Mouse (Mus musculus): ENCODE measurements around the gene Stab1. TPM values are rescaled to one million over a fixed set of nuclear protein-coding genes. Genes with fewer than 3 reads are reported as not detected.

Stab1 gene
- total and polyA plus RNA-seq, 3 experiments = 0.44 TPM; not detected in 2

DNA sequence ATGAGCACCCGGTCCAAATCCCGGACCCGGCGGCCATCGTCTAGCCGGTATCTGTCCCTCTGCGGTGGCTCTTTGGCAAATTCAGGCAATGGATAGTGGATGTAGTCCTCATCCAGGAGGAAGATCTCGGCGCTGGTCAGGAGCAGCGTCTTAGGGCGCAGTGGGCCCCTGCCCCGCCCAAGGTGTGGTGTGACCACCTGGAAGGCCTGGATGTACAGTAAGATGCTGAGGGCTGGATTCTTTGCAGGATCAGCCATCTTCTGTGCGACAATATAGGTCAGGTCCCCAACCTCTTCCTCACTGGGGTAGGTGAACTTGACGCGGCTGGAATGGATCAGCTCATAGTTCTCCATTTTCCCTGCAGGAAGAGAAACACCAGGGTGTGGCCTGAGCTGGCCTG is 3.4 kb upstream of the Stab1 start:
- no peak for DNase-seq (ENCODE audit: low spot score)
- Histone ChIP-seq H3K4me1 (ENCODE audit: insufficient read depth, low read depth, low read length) (peaks cover 53% of the 10 kb centered on the region), H3K27me3 (ENCODE audit: insufficient read depth, low read length) (peaks cover 16% of the 10 kb centered on the region), H3K4me3 (ENCODE audit: low read depth, low read length) (no peak overlapping the region), H3K9me3 (replicated peaks) (no peaks in the 10 kb centered on the region), H3K36me3 (replicated peaks) (peaks cover 69% of the 10 kb centered on the region)
- TF ChIP-seq TAL1 (conservative IDR thresholded peaks at IDR 0.05; ENCODE audit: low read depth, low read length) = no peak
- TF ChIP-seq GATA1 (IDR thresholded peaks at IDR 0.05; ENCODE audit: borderline replicate concordance, low read length) = no peak
- no peak for TF ChIP-seq CTCF (IDR thresholded peaks at IDR 0.05; ENCODE audit: low read depth, low read length)
- TF ChIP-seq GATA2 (IDR thresholded peaks at IDR 0.05; ENCODE audit: borderline replicate concordance, low read depth, low read length) = no peak
- TF ChIP-seq POLR2AphosphoS5 (IDR thresholded peaks at IDR 0.05; ENCODE audit: insufficient replicate concordance, low read depth, low read length) = no peak
- no peak for ATAC-seq (ENCODE audit: extremely low read depth, insufficient number of reproducible peaks, low FRiP score, poor library complexity, severe bottlenecking)

DNA sequence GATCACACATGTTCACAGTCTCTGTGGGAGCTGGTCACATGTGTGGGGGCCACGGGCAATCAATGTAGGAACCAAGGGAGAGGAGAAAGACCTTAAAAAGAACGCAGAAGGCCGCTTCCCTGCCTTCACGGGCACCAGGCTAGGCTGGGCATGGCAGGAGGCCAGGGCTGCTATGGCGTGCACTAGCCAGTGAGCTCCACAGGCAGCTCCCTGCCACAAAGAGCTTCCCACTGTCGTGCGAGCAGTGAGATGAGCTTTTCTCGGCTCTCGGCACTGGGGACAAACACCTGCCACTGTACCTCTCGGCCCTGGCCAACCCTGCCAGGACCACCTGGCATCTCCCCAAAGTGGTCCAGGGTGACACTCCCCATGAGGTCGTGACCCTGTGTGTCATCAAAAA is 2.9 kb upstream of the Stab1 start:
- Histone ChIP-seq H3K4me3 (ENCODE audit: low read depth, low read length) (no peak overlapping the region), H3K27me3 (ENCODE audit: insufficient read depth, low read length) (peaks cover 21% of the 10 kb centered on the region), H3K36me3 (replicated peaks) (peaks cover 65% of the 10 kb centered on the region), H3K4me1 (ENCODE audit: insufficient read depth, low read depth, low read length) (peaks cover 53% of the 10 kb centered on the region), H3K9me3 (replicated peaks) (no peaks in the 10 kb centered on the region)
- DNase-seq (ENCODE audit: low spot score) (no peak), ATAC-seq (ENCODE audit: extremely low read depth, insufficient number of reproducible peaks, low FRiP score, poor library complexity, severe bottlenecking) (no peak)
- TF ChIP-seq CTCF (IDR thresholded peaks at IDR 0.05; ENCODE audit: low read depth, low read length) (no peak), GATA2 (IDR thresholded peaks at IDR 0.05; ENCODE audit: borderline replicate concordance, low read depth, low read length) (no peak), POLR2AphosphoS5 (IDR thresholded peaks at IDR 0.05; ENCODE audit: insufficient replicate concordance, low read depth, low read length) (no peak), GATA1 (IDR thresholded peaks at IDR 0.05; ENCODE audit: borderline replicate concordance, low read length) (no peak), TAL1 (conservative IDR thresholded peaks at IDR 0.05; ENCODE audit: low read depth, low read length) (no peak)

DNA sequence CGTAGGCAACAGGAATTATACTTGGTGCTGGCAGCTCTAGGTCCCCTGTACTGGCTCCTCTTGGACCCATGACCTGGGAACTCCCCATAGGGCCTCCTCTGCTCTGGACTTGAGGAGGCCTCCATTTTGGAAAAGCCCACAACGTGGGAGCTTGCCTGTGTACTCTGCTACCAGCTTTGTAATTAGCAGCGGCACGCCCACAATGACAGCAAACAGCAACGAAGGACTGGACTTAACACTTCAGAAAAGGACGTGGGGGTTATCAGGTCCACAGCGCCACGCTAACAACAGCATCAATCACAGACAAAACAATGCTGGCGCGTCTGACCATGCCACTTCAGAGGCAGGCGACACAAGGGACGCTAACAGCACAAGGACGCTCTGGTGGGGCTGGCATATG is 2.5 kb upstream of the Stab1 start:
- H3K36me3 ChIP-seq (replicated peaks) = peaks cover 61% of the 10 kb centered on the region
- H3K4me3 ChIP-seq (ENCODE audit: low read depth, low read length) = no peak overlapping the region
- H3K27me3 ChIP-seq (ENCODE audit: insufficient read depth, low read length) = peaks cover 23% of the 10 kb centered on the region
- no peak for TF ChIP-seq CTCF (IDR thresholded peaks at IDR 0.05; ENCODE audit: low read depth, low read length)
- no peak for TF ChIP-seq TAL1 (conservative IDR thresholded peaks at IDR 0.05; ENCODE audit: low read depth, low read length)
- no peak for TF ChIP-seq POLR2AphosphoS5 (IDR thresholded peaks at IDR 0.05; ENCODE audit: insufficient replicate concordance, low read depth, low read length)
- no peak for TF ChIP-seq GATA1 (IDR thresholded peaks at IDR 0.05; ENCODE audit: borderline replicate concordance, low read length)
- no peak for TF ChIP-seq GATA2 (IDR thresholded peaks at IDR 0.05; ENCODE audit: borderline replicate concordance, low read depth, low read length)
- DNase-seq (ENCODE audit: low spot score) = no peak
- H3K4me1 ChIP-seq (ENCODE audit: insufficient read depth, low read depth, low read length) = peaks cover 52% of the 10 kb centered on the region
- ATAC-seq (ENCODE audit: extremely low read depth, insufficient number of reproducible peaks, low FRiP score, poor library complexity, severe bottlenecking) = no peak
- H3K9me3 ChIP-seq (replicated peaks) = no peaks in the 10 kb centered on the region

DNA sequence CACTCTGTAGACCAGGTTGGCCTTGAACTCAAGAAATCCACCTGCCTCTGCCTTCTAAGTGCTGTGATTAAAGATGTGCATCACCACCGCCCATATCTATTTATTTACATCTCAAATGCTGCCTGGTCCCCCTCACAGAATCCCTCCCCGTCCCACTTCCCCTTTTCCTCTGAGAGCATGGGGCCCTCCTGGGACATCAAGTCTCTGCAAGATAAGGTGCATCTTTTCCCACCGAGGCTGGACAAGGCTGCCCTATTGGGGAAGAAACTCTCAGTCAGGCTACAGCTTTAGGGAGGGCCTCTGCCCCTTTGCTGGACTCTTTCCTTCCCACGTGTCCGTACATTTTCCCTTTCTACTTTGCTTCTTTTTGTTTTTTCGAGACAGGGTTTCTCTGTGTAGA is 1.1 kb upstream of the Stab1 start:
- H3K27me3 ChIP-seq (ENCODE audit: insufficient read depth, low read length) = peaks cover 34% of the 10 kb centered on the region
- peaks cover 60% of the 10 kb centered on the region for H3K4me1 ChIP-seq (ENCODE audit: insufficient read depth, low read depth, low read length)
- H3K4me3 ChIP-seq (ENCODE audit: low read depth, low read length) = no peak overlapping the region
- peaks cover 46% of the 10 kb centered on the region for H3K36me3 ChIP-seq (replicated peaks)
- peak; percentile 45 for DNase-seq (ENCODE audit: low spot score)
- no peaks in the 10 kb centered on the region for H3K9me3 ChIP-seq (replicated peaks)
- ATAC-seq (ENCODE audit: extremely low read depth, insufficient number of reproducible peaks, low FRiP score, poor library complexity, severe bottlenecking) = peak; percentile 50; the same call in 1 of the 2 replicates
- TF ChIP-seq GATA2 (IDR thresholded peaks at IDR 0.05; ENCODE audit: borderline replicate concordance, low read depth, low read length) (no peak), TAL1 (conservative IDR thresholded peaks at IDR 0.05; ENCODE audit: low read depth, low read length) (no peak), CTCF (IDR thresholded peaks at IDR 0.05; ENCODE audit: low read depth, low read length) (no peak), POLR2AphosphoS5 (IDR thresholded peaks at IDR 0.05; ENCODE audit: insufficient replicate concordance, low read depth, low read length) (no peak), GATA1 (IDR thresholded peaks at IDR 0.05; ENCODE audit: borderline replicate concordance, low read length) (no peak)

DNA sequence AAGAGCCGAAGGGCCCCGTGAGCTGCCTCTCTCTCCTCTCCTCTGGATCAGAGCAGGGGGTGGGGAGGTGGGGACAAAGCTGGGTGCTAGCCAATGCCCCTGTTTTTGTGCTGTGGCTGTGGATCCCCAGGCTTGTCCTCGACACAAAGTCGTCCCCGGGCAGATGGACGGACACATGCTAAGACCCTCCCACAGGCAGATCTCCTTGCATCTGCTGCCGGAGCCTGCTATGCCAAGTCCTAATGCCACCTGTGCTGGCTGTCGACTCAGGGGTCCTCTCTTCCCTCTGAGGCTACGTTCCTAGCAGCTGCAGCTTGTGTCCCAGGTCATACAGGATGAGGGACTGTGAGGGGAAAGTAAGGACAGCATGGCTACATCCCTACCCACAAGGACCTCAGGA is 1.6 kb downstream of the Stab1 start:
- Histone ChIP-seq H3K36me3 (replicated peaks) (peaks cover 19% of the 10 kb centered on the region), H3K9me3 (replicated peaks) (no peaks in the 10 kb centered on the region), H3K27me3 (ENCODE audit: insufficient read depth, low read length) (peaks cover 60% of the 10 kb centered on the region), H3K4me3 (ENCODE audit: low read depth, low read length) (no peak overlapping the region), H3K4me1 (ENCODE audit: insufficient read depth, low read depth, low read length) (peaks cover 60% of the 10 kb centered on the region)
- DNase-seq (ENCODE audit: low spot score) (no peak), ATAC-seq (ENCODE audit: extremely low read depth, insufficient number of reproducible peaks, low FRiP score, poor library complexity, severe bottlenecking) (no peak)
- no peak for TF ChIP-seq TAL1 (conservative IDR thresholded peaks at IDR 0.05; ENCODE audit: low read depth, low read length)
- no peak for TF ChIP-seq CTCF (IDR thresholded peaks at IDR 0.05; ENCODE audit: low read depth, low read length)
- no peak for TF ChIP-seq POLR2AphosphoS5 (IDR thresholded peaks at IDR 0.05; ENCODE audit: insufficient replicate concordance, low read depth, low read length)
- no peak for TF ChIP-seq GATA1 (IDR thresholded peaks at IDR 0.05; ENCODE audit: borderline replicate concordance, low read length)
- no peak for TF ChIP-seq GATA2 (IDR thresholded peaks at IDR 0.05; ENCODE audit: borderline replicate concordance, low read depth, low read length)

- DNase-seq (ENCODE audit: low spot score) (no peak), ATAC-seq (ENCODE audit: extremely low read depth, insufficient number of reproducible peaks, low FRiP score, poor library complexity, severe bottlenecking) (no peak)
- no peak for TF ChIP-seq GATA2 (IDR thresholded peaks at IDR 0.05; ENCODE audit: borderline replicate concordance, low read depth, low read length)
- no peaks in the 10 kb centered on the region for H3K9me3 ChIP-seq (replicated peaks)
- H3K4me3 ChIP-seq (ENCODE audit: low read depth, low read length) = peak overlapping the region; percentile 7; the same call in 1 of the 2 replicates
- H3K27me3 ChIP-seq (ENCODE audit: insufficient read depth, low read length) = peaks cover 68% of the 10 kb centered on the region
- peaks cover 52% of the 10 kb centered on the region for H3K4me1 ChIP-seq (ENCODE audit: insufficient read depth, low read depth, low read length)
- peaks cover 12% of the 10 kb centered on the region for H3K36me3 ChIP-seq (replicated peaks)
Observed at GRCm38 (mm10) chr14:31165991-31166630, 2.3 kb downstream of the Stab1 start.

Data from G1E (cell line).